Mouse (Mus musculus) liver, embryonic 15.5 days (tissue): ENCODE results near the gene Gm10577. TPM values are rescaled to one million over a fixed set of nuclear protein-coding genes. Genes with fewer than 3 reads are reported as not detected.

Source experiments
- ATAC-seq: fragments of 200-750 bp; cut with Nextera tagmentation; 2 replicates; pipeline ENCODE4 v1.8.0; 2017; ENCODE audit warnings: moderate number of reproducible peaks, mild to moderate bottlenecking, moderate library complexity; ENCODE audit not compliant: insufficient read depth
- H3K27ac ChIP-seq: fragments of 300-500 bp; sonication (generic); replicated peaks from 2 replicates; pipeline ENCODE4 v1.5.1; 2015; ENCODE audit warnings: mild to moderate bottlenecking, inconsistent platforms
- H3K27me3 ChIP-seq: fragments of 300-500 bp; sonication (generic); 2 replicates; pipeline ENCODE4 v1.6.1; 2015; ENCODE audit warnings: mild to moderate bottlenecking, inconsistent platforms
- H3K36me3 ChIP-seq: fragments of 300-500 bp; sonication (generic); replicated peaks from 2 replicates; pipeline ENCODE4 v1.6.1; 2015; ENCODE audit warnings: moderate library complexity, mild to moderate bottlenecking, inconsistent platforms
- H3K4me1 ChIP-seq: fragments of 300-500 bp; sonication (generic); replicated peaks from 2 replicates; pipeline ENCODE4 v1.6.1; 2015; ENCODE audit warnings: inconsistent platforms
- H3K4me2 ChIP-seq: fragments of 300-500 bp; sonication (generic); 2 replicates; pipeline ENCODE4 v1.6.1; 2015; ENCODE audit warnings: moderate library complexity, mild to moderate bottlenecking, inconsistent platforms
- H3K4me3 ChIP-seq: fragments of 300-500 bp; sonication (generic); replicated peaks from 2 replicates; pipeline ENCODE4 v1.5.1; 2015; ENCODE audit warnings: mild to moderate bottlenecking, inconsistent platforms
- H3K9ac ChIP-seq: fragments of 300-500 bp; sonication (generic); 2 replicates; pipeline ENCODE4 v1.6.1; 2015; ENCODE audit warnings: moderate library complexity, mild to moderate bottlenecking, inconsistent platforms
- H3K9me3 ChIP-seq: fragments of 300-500 bp; sonication (generic); replicated peaks from 2 replicates; pipeline ENCODE4 v1.6.1; 2016; ENCODE audit warnings: inconsistent platforms
- WGBS: fragments of 180-500 bp; shearing (Covaris S2); methylation state at CpG from one replicate; pipeline ENCODE4 v1.1.7; 2015; ENCODE audit warnings: mixed read lengths; ENCODE audit not compliant: insufficient replicate concordance; 5-methylcytosine and 5-hydroxymethylcytosine counted together
- polyA plus RNA-seq: library from polyadenylated mRNA; unstranded; fragments of >200 nt; fragmentation: Nextera tagmentation; extraction: Ambion mirVana; gene quantifications from 2 replicates; pipeline ENCODE4 v1.2.1, GENCODE M21; 2015

Gene Gm10577
- not detected in 2 replicates for polyA plus RNA-seq

DNA sequence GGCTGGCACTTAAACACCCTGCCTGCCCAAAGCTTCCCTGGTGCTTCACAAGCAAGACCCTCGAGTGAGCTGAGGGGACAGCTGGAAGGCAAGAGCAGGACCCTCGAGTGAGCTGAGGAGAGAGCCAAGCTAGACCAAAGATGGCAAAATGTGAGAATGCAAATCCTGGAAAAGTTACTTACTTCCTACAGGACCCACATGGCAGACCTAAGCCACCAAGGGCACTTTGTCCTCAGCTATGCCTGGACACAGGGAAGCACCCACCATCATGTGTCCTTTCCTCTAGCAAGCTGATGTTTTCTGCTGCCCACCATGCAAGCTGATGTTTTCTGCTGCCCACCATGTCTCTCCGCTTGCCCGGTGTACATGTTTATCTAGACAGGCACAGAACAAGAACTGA is at the start of gene Gm10577:
TSS of gene Gm10577 (minus strand) at position 101 of the 400 bp plus-strand sequence.
- H3K4me1 ChIP-seq, result no peaks in the 10 kb centered on the region
- H3K4me3 ChIP-seq, result no peak within 1 kb of the TSS
- H3K36me3 ChIP-seq, result no peaks in the 10 kb centered on the region
- no peaks in the 10 kb centered on the region for H3K9me3 ChIP-seq
- no peak within 1 kb of the TSS for H3K27ac ChIP-seq
- H3K9ac ChIP-seq, result no peak within 1 kb of the TSS
- H3K4me2 ChIP-seq, result no peak within 1 kb of the TSS
- WGBS, result 52% methylated on average over 4 of the region's 4 CpGs
- ATAC-seq, result no peak
- H3K27me3 ChIP-seq, result no peaks in the 10 kb centered on the region

GRCm38 (mm10) chr4:101069154-101069971 is 48.9 kb upstream of the Gm10577 start:
- ATAC-seq, result no peak

DNA sequence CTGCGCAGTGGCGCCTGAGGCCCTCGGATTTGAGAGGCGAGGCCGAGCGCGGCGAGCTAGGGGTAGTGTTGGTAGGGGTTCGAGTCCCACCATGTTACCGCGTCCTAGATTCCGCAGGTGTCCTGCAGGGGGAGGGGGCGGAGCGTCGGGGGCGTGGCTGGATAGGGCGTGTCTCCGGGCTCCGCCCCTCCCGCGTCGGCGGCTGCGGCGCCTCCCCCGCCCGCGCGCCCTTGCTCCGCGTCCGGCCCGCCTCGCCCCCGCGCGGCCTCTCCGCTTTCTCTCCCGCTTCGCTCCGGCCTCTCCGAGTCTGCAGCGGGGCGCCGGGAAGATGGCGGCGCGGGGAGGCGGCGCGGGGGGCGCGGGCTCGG is 48.3 kb upstream of the Gm10577 start, which contains the start of gene Raver2:
TSS of gene Raver2 (plus strand) at position 198 of the 368 bp plus-strand sequence.
- Histone ChIP-seq H3K9me3 (no peaks in the 10 kb centered on the region), H3K27ac (no peak within 1 kb of the TSS), H3K4me3 (peak within 1 kb of the TSS; percentile 60), H3K4me1 (peaks cover 4% of the 10 kb centered on the region; the same call in 1 of the 2 replicates), H3K9ac (no peak within 1 kb of the TSS), H3K36me3 (no peaks in the 10 kb centered on the region), H3K4me2 (peak within 1 kb of the TSS; percentile 75), H3K27me3 (peaks cover 58% of the 10 kb centered on the region)
- no peak for ATAC-seq
- under 1% methylated on average over 54 of the region's 54 CpGs for WGBS

More at GRCm38 (mm10) chr4:101069154-101069971, 48.9 kb upstream of the Gm10577 start:
- peak overlapping the region; percentile 75 for H3K4me2 ChIP-seq
- WGBS, result under 1% methylated on average over 55 of the region's 55 CpGs
- H3K27ac ChIP-seq, result no peak overlapping the region
- peaks cover 4% of the 10 kb centered on the region; the same call in 1 of the 2 replicates for H3K4me1 ChIP-seq
- peak overlapping the region; percentile 60 for H3K4me3 ChIP-seq
- H3K9ac ChIP-seq, result no peak overlapping the region
- no peaks in the 10 kb centered on the region for H3K9me3 ChIP-seq
- H3K36me3 ChIP-seq, result no peaks in the 10 kb centered on the region
- peaks cover 58% of the 10 kb centered on the region for H3K27me3 ChIP-seq

DNA sequence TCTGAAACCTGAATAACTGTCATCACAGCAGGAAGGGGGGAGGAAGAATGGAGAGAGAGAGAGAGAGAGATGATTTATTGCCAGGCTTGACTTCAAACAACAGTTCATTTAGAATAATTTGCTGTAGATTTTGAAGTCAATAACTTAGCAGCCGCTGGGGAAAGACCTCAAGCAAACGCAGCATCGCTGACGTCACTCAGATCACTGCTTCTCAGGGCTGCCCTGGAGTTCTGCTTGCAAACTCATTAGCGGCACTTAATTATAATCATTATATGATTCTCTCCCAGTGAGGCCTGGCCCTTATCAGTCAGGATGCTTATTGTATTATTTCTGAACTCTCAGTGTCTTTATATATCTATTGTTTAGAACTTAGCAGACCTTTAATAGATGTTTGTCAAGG is 45.9 kb upstream of the Gm10577 start:
- Histone ChIP-seq H3K4me2 (no peak overlapping the region), H3K9me3 (no peaks in the 10 kb centered on the region)

GRCm38 (mm10) chr4:101062146-101062545 is 41.6 kb upstream of the Gm10577 start:
- peaks cover 4% of the 10 kb centered on the region; the same call in 1 of the 2 replicates for H3K27me3 ChIP-seq
- ATAC-seq, result no peak
- H3K4me3 ChIP-seq, result no peak overlapping the region
- H3K36me3 ChIP-seq, result no peaks in the 10 kb centered on the region
- no peaks in the 10 kb centered on the region for H3K9me3 ChIP-seq
- H3K27ac ChIP-seq, result no peak overlapping the region
- H3K9ac ChIP-seq, result no peak overlapping the region
- no peak overlapping the region for H3K4me2 ChIP-seq
- 50% methylated on average over 2 of the region's 2 CpGs for WGBS
- H3K4me1 ChIP-seq, result no peaks in the 10 kb centered on the region

More for the DNA sequence above, 45.9 kb upstream of the Gm10577 start:
- H3K4me1 ChIP-seq, result peaks cover 4% of the 10 kb centered on the region; the same call in 1 of the 2 replicates
- no peak overlapping the region for H3K27ac ChIP-seq
- H3K4me3 ChIP-seq, result no peak overlapping the region
- H3K9ac ChIP-seq, result no peak overlapping the region
- peaks cover 44% of the 10 kb centered on the region for H3K27me3 ChIP-seq
- ATAC-seq, result no peak
- WGBS, result 44% methylated on average over 5 of the region's 5 CpGs
- H3K36me3 ChIP-seq, result no peaks in the 10 kb centered on the region

DNA sequence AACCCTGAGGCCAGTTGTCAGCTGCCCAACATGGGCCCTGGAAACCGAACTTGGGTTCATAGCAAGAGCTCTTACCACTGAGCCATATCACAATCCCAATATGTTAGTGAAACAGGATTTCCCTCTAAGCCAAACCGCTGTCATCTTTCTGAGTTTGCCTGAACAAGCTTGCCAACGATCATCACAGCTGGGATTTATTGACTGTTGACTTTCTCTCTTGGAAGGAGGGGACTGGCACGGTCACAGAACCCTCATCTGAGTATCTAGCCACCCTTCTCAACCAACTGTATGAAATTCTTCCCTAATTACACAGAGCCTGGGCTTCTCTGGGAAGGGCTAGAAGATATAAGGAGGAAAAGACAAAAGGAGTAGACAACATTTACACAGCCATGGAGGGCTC is 26.1 kb upstream of the Gm10577 start:
- Histone ChIP-seq H3K9me3 (no peaks in the 10 kb centered on the region), H3K36me3 (no peaks in the 10 kb centered on the region), H3K4me3 (no peak overlapping the region), H3K27ac (no peak overlapping the region), H3K4me1 (no peaks in the 10 kb centered on the region), H3K4me2 (no peak overlapping the region), H3K9ac (no peak overlapping the region), H3K27me3 (no peaks in the 10 kb centered on the region; the same call in 1 of the 2 replicates)
- 52% methylated on average over 4 of the region's 4 CpGs for WGBS
- no peak for ATAC-seq

GRCm38 (mm10) chr4:101044149-101044548 is 23.7 kb upstream of the Gm10577 start:
- H3K4me3 ChIP-seq, result no peak overlapping the region
- no peak overlapping the region for H3K27ac ChIP-seq
- H3K9ac ChIP-seq, result no peak overlapping the region
- no peaks in the 10 kb centered on the region for H3K36me3 ChIP-seq
- no peaks in the 10 kb centered on the region for H3K4me1 ChIP-seq
- ATAC-seq, result no peak
- no peaks in the 10 kb centered on the region; the same call in 1 of the 2 replicates for H3K27me3 ChIP-seq
- H3K9me3 ChIP-seq, result no peaks in the 10 kb centered on the region
- no peak overlapping the region for H3K4me2 ChIP-seq

- Histone ChIP-seq H3K27ac (no peak overlapping the region), H3K27me3 (no peaks in the 10 kb centered on the region; the same call in 1 of the 2 replicates), H3K9me3 (no peaks in the 10 kb centered on the region), H3K4me2 (no peak overlapping the region), H3K36me3 (no peaks in the 10 kb centered on the region), H3K9ac (no peak overlapping the region), H3K4me3 (no peak overlapping the region), H3K4me1 (no peaks in the 10 kb centered on the region)
- 54% methylated on average over 2 of the region's 2 CpGs for WGBS
- no peak for ATAC-seq
These were observed 23.2 kb upstream of the Gm10577 start for GRCm38 (mm10) chr4:101043691-101044090.

DNA sequence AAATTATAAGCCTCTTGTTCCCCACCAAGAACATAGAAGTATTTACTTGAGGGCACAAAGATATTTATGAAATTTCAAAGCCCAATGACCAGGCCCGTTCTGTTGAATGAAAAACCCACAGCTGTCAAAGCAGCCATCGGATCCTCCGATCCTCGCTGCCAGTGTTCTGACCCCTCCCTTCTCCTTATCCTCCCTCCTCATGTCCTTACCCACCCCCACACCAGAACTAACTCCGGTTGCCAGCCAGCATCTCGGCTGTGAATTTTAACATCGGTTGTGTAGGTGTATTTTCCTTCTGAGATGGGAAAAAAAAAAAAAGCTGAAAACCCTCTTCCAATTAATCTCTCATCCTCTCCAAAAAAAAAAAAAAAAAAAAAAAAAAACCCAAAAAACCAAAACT is 16.7 kb upstream of the Gm10577 start:
- H3K27ac ChIP-seq, result no peak overlapping the region
- no peak overlapping the region for H3K4me2 ChIP-seq
- ATAC-seq, result no peak
- no peak overlapping the region for H3K9ac ChIP-seq
- H3K27me3 ChIP-seq, result no peaks in the 10 kb centered on the region
- no peaks in the 10 kb centered on the region for H3K9me3 ChIP-seq
- no peaks in the 10 kb centered on the region for H3K4me1 ChIP-seq
- H3K36me3 ChIP-seq, result no peaks in the 10 kb centered on the region
- 65% methylated on average over 7 of the region's 7 CpGs for WGBS
- no peak overlapping the region for H3K4me3 ChIP-seq

DNA sequence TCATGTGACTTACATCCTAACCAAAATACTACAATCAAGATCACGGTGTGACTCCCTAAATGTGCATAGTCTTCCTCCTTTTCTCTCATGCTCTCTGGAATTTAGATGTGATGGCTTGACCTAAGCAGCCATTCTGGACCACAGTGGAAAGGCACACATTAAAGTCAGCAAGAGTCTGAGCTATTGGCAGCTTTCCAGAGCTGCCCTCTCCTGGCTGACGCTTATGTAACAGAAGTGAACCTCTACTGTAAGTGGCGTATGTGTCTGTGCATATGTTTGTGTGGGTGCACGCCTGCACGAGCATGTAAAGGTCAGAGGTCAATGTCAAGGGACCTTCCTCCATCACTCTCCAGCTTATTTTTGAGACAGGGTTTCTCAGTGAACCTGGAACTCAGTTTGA is 14.6 kb upstream of the Gm10577 start:
- Histone ChIP-seq H3K27me3 (no peaks in the 10 kb centered on the region), H3K4me3 (no peak overlapping the region), H3K9ac (no peak overlapping the region), H3K36me3 (no peaks in the 10 kb centered on the region), H3K9me3 (no peaks in the 10 kb centered on the region), H3K4me2 (no peak overlapping the region), H3K27ac (no peak overlapping the region), H3K4me1 (no peaks in the 10 kb centered on the region)
- no peak for ATAC-seq
- WGBS, result 66% methylated on average over 5 of the region's 5 CpGs

- no peaks in the 10 kb centered on the region for H3K36me3 ChIP-seq
- H3K4me2 ChIP-seq, result no peak overlapping the region
- no peak overlapping the region for H3K9ac ChIP-seq
- H3K27me3 ChIP-seq, result no peaks in the 10 kb centered on the region
- no peaks in the 10 kb centered on the region for H3K4me1 ChIP-seq
- no peak for ATAC-seq
- no peak overlapping the region for H3K4me3 ChIP-seq
- H3K27ac ChIP-seq, result no peak overlapping the region
- H3K9me3 ChIP-seq, result no peaks in the 10 kb centered on the region
- WGBS, result 46% methylated on average over 3 of the region's 3 CpGs
These were observed 12.6 kb upstream of the Gm10577 start for GRCm38 (mm10) chr4:101033047-101033446.
